Mouse (Mus musculus): ENCODE measurements around the gene Adad2. TPM values are rescaled to one million over a fixed set of nuclear protein-coding genes. Genes with fewer than 3 reads are reported as not detected.

Adad2 gene
- total RNA-seq, 2 experiments from 2014 or later, result 0.18 to 0.54 TPM

- no peak for DNase-seq (ENCODE audit: extremely low spot score in 1 of 2, low spot score in 2 of 2)
- TF ChIP-seq CTCF (IDR thresholded peaks at IDR 0.05), result no peak
- intact Hi-C loops (cut with DNase I), result no loop called here
- H3K4me3 ChIP-seq, result no peak overlapping the region
- no peak overlapping the region for H3K27ac ChIP-seq
These were observed 26.6 kb upstream of the Adad2 start for GRCm38 (mm10) chr8:119585901-119586300.

DNA sequence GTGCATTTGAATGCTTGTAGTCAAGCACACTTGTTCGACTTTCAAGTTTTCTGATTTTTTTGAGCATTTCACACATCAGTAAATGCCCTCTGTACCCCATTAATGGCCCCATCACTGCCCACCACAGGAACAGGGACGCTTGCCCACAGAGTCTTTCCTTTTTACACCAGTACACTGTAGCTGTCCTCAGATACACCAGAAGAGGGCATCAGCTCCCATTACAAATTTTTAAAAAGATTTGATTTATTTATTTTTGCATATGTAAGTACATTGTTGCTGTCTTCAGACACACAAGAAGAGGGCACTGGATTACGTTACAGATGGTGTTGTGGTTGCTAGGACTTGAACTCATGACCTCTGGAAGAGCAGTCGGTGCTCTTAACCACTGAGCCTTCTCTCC lies 24.2 kb upstream of the Adad2 start:
- no peak for DNase-seq (ENCODE audit: extremely low spot score in 1 of 2, low spot score in 2 of 2)
- intact Hi-C loops (cut with DNase I), result no loop called here
- TF ChIP-seq CTCF (IDR thresholded peaks at IDR 0.05), result peak; percentile 38
- Histone ChIP-seq H3K27ac (no peak overlapping the region), H3K4me3 (no peak overlapping the region)

DNA sequence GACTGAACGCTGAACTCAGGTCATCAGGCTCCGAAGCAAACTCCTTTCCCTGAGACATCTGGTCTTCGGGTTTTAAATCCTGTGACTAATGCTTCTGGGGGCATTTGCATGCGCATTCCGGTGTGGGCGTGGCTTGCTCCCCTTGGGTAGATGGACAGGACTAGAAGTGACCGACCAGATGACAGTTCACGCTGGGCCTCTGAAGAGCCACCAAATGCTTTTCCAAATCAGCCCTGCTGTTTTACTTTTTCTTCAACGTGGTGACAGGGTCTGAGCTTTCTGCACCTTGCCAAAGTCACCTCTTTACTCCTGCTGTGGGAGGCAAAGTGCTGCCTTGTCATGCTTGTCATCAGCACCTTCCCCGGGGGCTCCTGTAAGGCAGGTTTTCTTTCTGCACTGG lies 23.7 kb upstream of the Adad2 start:
- TF ChIP-seq CTCF (IDR thresholded peaks at IDR 0.05), result no peak
- DNase-seq (ENCODE audit: extremely low spot score in 1 of 2, low spot score in 2 of 2), result no peak
- H3K4me3 ChIP-seq, result no peak overlapping the region
- H3K27ac ChIP-seq, result no peak overlapping the region
- intact Hi-C loops (cut with DNase I), result no loop called here

GRCm38 (mm10) chr8:119590348-119590747 lies 22.2 kb upstream of the Adad2 start:
- no peak for TF ChIP-seq CTCF (IDR thresholded peaks at IDR 0.05)
- H3K4me3 ChIP-seq, result no peak overlapping the region
- DNase-seq (ENCODE audit: extremely low spot score in 1 of 2, low spot score in 2 of 2), result no peak
- no peak overlapping the region for H3K27ac ChIP-seq
- intact Hi-C loops (cut with DNase I), result no loop called here

GRCm38 (mm10) chr8:119591456-119591855 lies 21.1 kb upstream of the Adad2 start:
- Histone ChIP-seq H3K27ac (no peak overlapping the region), H3K4me3 (no peak overlapping the region)
- intact Hi-C loops (cut with DNase I), result no loop called here
- DNase-seq (ENCODE audit: extremely low spot score in 1 of 2, low spot score in 2 of 2), result no peak
- TF ChIP-seq CTCF (IDR thresholded peaks at IDR 0.05), result no peak

- Histone ChIP-seq H3K4me3 (no peak overlapping the region; the same call in 1 of the 2 replicates), H3K27ac (no peak overlapping the region)
- no peak for DNase-seq (ENCODE audit: extremely low spot score in 1 of 2, low spot score in 2 of 2)
- intact Hi-C loops (cut with DNase I), result loop anchor here (1.0 to 2.0 kb wide), 2 partner anchors 28 to 157 kb away; partner anchors contain the start of genes Dnaaf1, Hsdl1 and Necab2
- no peak for TF ChIP-seq CTCF (IDR thresholded peaks at IDR 0.05)
These were observed 8.8 kb upstream of the Adad2 start for GRCm38 (mm10) chr8:119603771-119604170.

DNA sequence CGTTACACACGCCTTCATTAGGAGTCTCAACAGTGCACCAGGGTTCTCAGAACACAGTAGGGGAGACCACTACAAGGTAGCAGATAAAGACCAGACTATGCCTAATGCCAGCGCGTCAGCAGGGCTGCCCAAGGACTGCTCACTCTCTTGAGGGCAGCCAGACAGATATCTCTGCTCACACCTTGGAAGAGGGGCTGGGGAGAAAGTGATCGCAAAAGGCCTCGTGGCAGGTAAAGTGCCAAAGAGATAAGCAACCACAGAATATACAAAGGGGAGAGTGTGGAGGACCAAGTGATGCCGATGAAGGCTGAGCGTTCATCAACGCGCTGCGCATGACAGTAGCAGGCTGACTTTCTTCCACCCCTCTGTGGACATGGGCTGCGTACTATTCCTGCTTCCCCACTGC lies 8.1 kb upstream of the Adad2 start:
- peak overlapping the region; percentile 68; the same call in 1 of the 2 replicates for H3K27ac ChIP-seq
- TF ChIP-seq CTCF (IDR thresholded peaks at IDR 0.05), result no peak
- no peak for DNase-seq (ENCODE audit: extremely low spot score in 1 of 2, low spot score in 2 of 2)
- peak overlapping the region; percentile 75 for H3K4me3 ChIP-seq
- intact Hi-C loops (cut with DNase I), result loop anchor here (1.0 to 2.0 kb wide), 2 partner anchors 29 to 158 kb away; partner anchors contain the start of genes Dnaaf1, Hsdl1 and Necab2

DNA sequence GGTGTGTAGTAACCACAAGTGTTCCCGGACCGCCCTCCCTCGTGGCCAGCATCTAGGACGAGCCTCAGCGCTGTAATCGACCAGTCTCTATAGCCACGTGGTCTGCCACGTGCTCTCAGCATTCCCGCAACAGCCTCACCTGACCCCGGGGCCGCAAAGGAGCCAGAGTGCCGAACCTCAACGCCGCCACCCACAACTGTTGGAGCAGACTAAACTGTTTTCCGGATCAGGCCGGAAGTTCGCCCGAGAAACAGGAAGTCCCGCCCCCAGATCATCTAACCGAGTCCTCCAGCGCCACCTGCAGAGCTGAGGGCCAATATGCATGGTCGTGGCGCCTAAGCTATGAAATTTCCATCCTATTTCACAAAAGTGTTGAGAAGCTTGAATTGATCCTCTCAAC lies 7.6 kb upstream of the Adad2 start, which contains the start of gene Taf1c:
Gene Taf1c, minus strand, starts transcription at position 227 of the 400 bp plus-strand sequence.
- intact Hi-C loops (cut with DNase I), result loop anchor here (1.0 to 5.0 kb wide), 4 partner anchors 30 to 158 kb away; partner anchors contain the start of genes Dnaaf1, Hsdl1, Mbtps1 and Necab2
- peak; percentile 86 for TF ChIP-seq CTCF (IDR thresholded peaks at IDR 0.05)
- Histone ChIP-seq H3K27ac (peak within 1 kb of the TSS; percentile 68; the same call in 1 of the 2 replicates), H3K4me3 (peak within 1 kb of the TSS; percentile 75)
- peak; percentile 87 to 92 for DNase-seq (ENCODE audit: extremely low spot score in 1 of 2, low spot score in 2 of 2)

GRCm38 (mm10) chr8:119606224-119606623 lies 6.3 kb upstream of the Adad2 start:
- Histone ChIP-seq H3K27ac (no peak overlapping the region), H3K4me3 (no peak overlapping the region)
- DNase-seq (ENCODE audit: extremely low spot score in 1 of 2, low spot score in 2 of 2), result no peak
- peak; percentile 40 for TF ChIP-seq CTCF (IDR thresholded peaks at IDR 0.05)
- intact Hi-C loops (cut with DNase I), result loop anchor here (5.0 kb wide), 1 partner anchor 71 kb away; no protein-coding TSS in a partner anchor

DNA sequence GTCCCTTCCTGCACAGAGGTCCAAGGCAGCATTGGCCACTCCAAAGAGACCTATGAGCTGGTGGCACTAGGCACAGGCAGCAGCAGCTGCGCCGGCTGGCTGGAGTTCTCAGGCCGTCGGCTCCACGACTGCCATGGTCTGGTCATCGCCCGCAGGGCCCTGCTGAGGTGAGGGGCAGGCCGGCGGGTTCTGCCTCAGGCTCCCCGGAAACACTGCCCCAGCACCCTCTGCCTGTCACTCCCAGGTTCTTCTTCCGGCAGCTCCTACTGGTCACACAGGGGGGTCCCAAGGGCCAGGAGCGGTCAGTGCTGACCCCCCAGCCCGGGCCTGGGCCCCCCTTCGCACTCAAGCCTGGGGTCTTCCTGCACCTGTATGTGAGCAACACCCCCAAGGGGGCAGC lies 2.5 kb downstream of the Adad2 start:
- DNase-seq (ENCODE audit: extremely low spot score in 1 of 2, low spot score in 2 of 2), result no peak
- H3K4me3 ChIP-seq, result no peak overlapping the region
- intact Hi-C loops (cut with DNase I), result no loop called here
- no peak for TF ChIP-seq CTCF (IDR thresholded peaks at IDR 0.05)
- no peak overlapping the region for H3K27ac ChIP-seq

- DNase-seq (ENCODE audit: extremely low spot score in 1 of 2, low spot score in 2 of 2), result no peak
- intact Hi-C loops (cut with DNase I), result no loop called here
- no peak overlapping the region for H3K4me3 ChIP-seq
- H3K27ac ChIP-seq, result no peak overlapping the region
- no peak for TF ChIP-seq CTCF (IDR thresholded peaks at IDR 0.05)
These were observed 3.8 kb downstream of the Adad2 start for GRCm38 (mm10) chr8:119616358-119616757.

DNA sequence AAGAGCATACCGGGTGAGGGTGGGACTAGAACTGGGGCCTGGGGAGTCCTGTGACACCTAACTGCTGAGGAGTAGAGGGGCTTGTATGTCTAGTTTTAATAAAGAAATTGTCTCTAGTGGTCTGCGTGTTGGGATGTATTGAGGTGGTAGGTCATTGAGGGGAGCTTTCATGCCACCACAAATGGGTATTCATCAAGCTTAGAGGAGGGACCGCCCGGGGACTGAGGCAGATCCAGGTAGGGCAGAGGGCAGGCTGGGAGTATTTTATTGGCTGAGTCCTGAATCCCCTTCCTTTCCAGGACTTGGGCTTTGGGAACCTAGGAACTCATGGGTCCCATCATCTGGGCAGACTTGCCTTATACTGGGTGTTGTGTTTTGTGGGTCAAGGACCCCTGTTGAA lies 4.3 kb downstream of the Adad2 start:
- intact Hi-C loops (cut with DNase I), result no loop called here
- Histone ChIP-seq H3K4me3 (no peak overlapping the region), H3K27ac (no peak overlapping the region)
- no peak for DNase-seq (ENCODE audit: extremely low spot score in 1 of 2, low spot score in 2 of 2)
- no peak for TF ChIP-seq CTCF (IDR thresholded peaks at IDR 0.05)

GRCm38 (mm10) chr8:119617586-119617985 lies 5.0 kb downstream of the Adad2 start:
- TF ChIP-seq CTCF (IDR thresholded peaks at IDR 0.05), result no peak
- DNase-seq (ENCODE audit: extremely low spot score in 1 of 2, low spot score in 2 of 2), result no peak
- no peak overlapping the region for H3K27ac ChIP-seq
- no peak overlapping the region for H3K4me3 ChIP-seq
- intact Hi-C loops (cut with DNase I), result no loop called here
